Mouse (Mus musculus) embryonic facial prominence, embryonic 10.5 days (tissue): ENCODE data around the gene Nptn. TPM values are rescaled to one million over a fixed set of nuclear protein-coding genes. Genes with fewer than 3 reads are reported as not detected.

Experiments
- DNase-seq: peaks from one replicate; pipeline ENCODE4 v3.0.0-alpha.2; 2017; ENCODE audit warnings: low spot score
- H3K27ac ChIP-seq: fragments of 300-500 bp; sonication (generic); replicated peaks from 2 replicates; pipeline ENCODE4 v1.5.1; 2016; ENCODE audit warnings: mild to moderate bottlenecking
- H3K27me3 ChIP-seq: fragments of 300-500 bp; sonication (generic); replicated peaks from 2 replicates; pipeline ENCODE4 v1.6.1; 2016; ENCODE audit warnings: low read depth, mild to moderate bottlenecking; ENCODE audit not compliant: poor library complexity, severe bottlenecking
- H3K36me3 ChIP-seq: fragments of 300-500 bp; sonication (generic); replicated peaks from 2 replicates; pipeline ENCODE4 v1.6.1; 2016; ENCODE audit warnings: mild to moderate bottlenecking, moderate library complexity
- H3K4me1 ChIP-seq: fragments of 300-500 bp; sonication (generic); 2 replicates; pipeline ENCODE4 v1.6.1; 2016
- H3K4me3 ChIP-seq: fragments of 300-500 bp; sonication (generic); 2 replicates; pipeline ENCODE4 v1.5.1; 2016; ENCODE audit warnings: mild to moderate bottlenecking, moderate library complexity
- H3K9me3 ChIP-seq: fragments of 300-500 bp; sonication (generic); 2 replicates; pipeline ENCODE4 v1.6.1; 2016; ENCODE audit warnings: mild to moderate bottlenecking
- WGBS: fragments of 180-500 bp; shearing (Covaris S2); methylation state at CpG from one replicate; pipeline ENCODE4 v1.1.7; 2016; 5-methylcytosine and 5-hydroxymethylcytosine counted together
- polyA plus RNA-seq: library from polyadenylated mRNA; unstranded; fragments of >200 nt; fragmentation: Nextera tagmentation; extraction: Ambion mirVana; gene quantifications from 2 replicates; pipeline ENCODE4 v1.2.1, GENCODE M21; 2016

Nptn gene
- polyA plus RNA-seq, 1 experiment from 2014 or later = 51.3 TPM

- H3K27me3 ChIP-seq = no peaks in the 10 kb centered on the region
- H3K4me3 ChIP-seq = no peak overlapping the region
- no peaks in the 10 kb centered on the region for H3K9me3 ChIP-seq
- peaks cover 8% of the 10 kb centered on the region for H3K4me1 ChIP-seq
- H3K27ac ChIP-seq = no peak overlapping the region
- DNase-seq = no peak
- 87% methylated on average over 10 of the region's 10 CpGs for whole genome bisulfite sequencing
- no peaks in the 10 kb centered on the region for H3K36me3 ChIP-seq
Observed at GRCm38 (mm10) chr9:58685290-58685689, 103.2 kb downstream of the Nptn start.

- H3K4me1 ChIP-seq = peaks cover 9% of the 10 kb centered on the region
- WGBS = 80% methylated on average over 4 of the region's 4 CpGs
- no peak overlapping the region for H3K27ac ChIP-seq
- no peak for DNase-seq
- H3K4me3 ChIP-seq = no peak overlapping the region
- H3K36me3 ChIP-seq = no peaks in the 10 kb centered on the region
- H3K9me3 ChIP-seq = no peaks in the 10 kb centered on the region
- no peaks in the 10 kb centered on the region for H3K27me3 ChIP-seq
Observed at GRCm38 (mm10) chr9:58688076-58688475, 106.0 kb downstream of the Nptn start.

DNA sequence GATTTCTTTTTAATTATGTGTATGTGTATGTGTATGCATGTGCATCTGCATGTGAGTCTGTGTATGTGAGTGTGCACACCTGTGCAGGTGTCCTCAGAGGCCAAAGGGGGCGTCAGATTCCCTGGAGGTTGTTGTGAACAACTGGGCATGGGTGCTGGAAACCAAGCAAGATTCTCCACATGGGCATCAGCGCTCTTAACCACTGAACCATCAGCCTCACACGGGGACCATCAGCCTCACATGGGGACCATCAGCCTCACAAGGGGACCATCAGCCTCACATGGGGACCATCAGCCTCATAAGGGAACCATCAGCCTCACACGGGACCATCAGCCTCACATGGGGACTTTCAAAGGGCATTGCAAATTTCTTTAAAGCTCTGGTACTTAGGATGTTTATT lies 108.7 kb downstream of the Nptn start:
- no peak for DNase-seq
- Histone ChIP-seq H3K9me3 (no peaks in the 10 kb centered on the region; the same call in 1 of the 2 replicates), H3K27ac (no peak overlapping the region), H3K27me3 (no peaks in the 10 kb centered on the region), H3K4me3 (no peak overlapping the region), H3K4me1 (peaks cover 10% of the 10 kb centered on the region), H3K36me3 (no peaks in the 10 kb centered on the region)
- 86% methylated on average over 4 of the region's 4 CpGs for WGBS

- 85% methylated on average over 7 of the region's 7 CpGs for WGBS
- no peaks in the 10 kb centered on the region for H3K27me3 ChIP-seq
- no peak overlapping the region for H3K4me3 ChIP-seq
- peaks cover 10% of the 10 kb centered on the region for H3K4me1 ChIP-seq
- no peak overlapping the region for H3K27ac ChIP-seq
- H3K9me3 ChIP-seq = no peaks in the 10 kb centered on the region; the same call in 1 of the 2 replicates
- H3K36me3 ChIP-seq = no peaks in the 10 kb centered on the region
- no peak for DNase-seq
Observed at GRCm38 (mm10) chr9:58691471-58691870, 109.4 kb downstream of the Nptn start.

GRCm38 (mm10) chr9:58698486-58698885 lies 116.4 kb downstream of the Nptn start:
- H3K9me3 ChIP-seq = no peaks in the 10 kb centered on the region; the same call in 1 of the 2 replicates
- no peaks in the 10 kb centered on the region for H3K27me3 ChIP-seq
- WGBS = 97% methylated on average over 2 of the region's 2 CpGs
- H3K4me3 ChIP-seq = no peak overlapping the region
- H3K36me3 ChIP-seq = no peaks in the 10 kb centered on the region
- DNase-seq = no peak
- H3K4me1 ChIP-seq = no peaks in the 10 kb centered on the region
- no peak overlapping the region for H3K27ac ChIP-seq

DNA sequence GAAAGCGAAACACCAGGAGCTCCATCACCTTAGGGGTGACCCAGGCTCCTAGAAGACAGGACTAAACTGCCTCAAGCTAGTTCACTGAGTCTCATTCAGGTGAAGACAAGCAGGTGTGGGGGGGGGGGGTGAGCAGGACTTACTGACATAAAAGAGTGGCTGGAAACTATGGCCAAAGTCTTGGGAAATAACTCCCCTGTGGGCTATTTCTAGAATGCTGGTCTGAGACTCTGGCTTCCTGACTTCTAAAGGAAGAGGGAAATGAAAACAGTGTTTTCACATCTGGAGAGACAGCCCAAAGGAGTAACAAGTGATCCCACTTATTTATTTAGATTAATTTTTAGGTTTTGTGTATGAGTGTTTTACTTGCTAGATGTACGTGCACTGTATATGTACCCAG lies 119.7 kb downstream of the Nptn start:
- H3K27me3 ChIP-seq = no peaks in the 10 kb centered on the region
- H3K27ac ChIP-seq = no peak overlapping the region
- DNase-seq = peak; percentile 7
- H3K4me3 ChIP-seq = no peak overlapping the region
- no peaks in the 10 kb centered on the region for H3K4me1 ChIP-seq
- H3K9me3 ChIP-seq = no peaks in the 10 kb centered on the region
- H3K36me3 ChIP-seq = no peaks in the 10 kb centered on the region
- 91% methylated on average over 2 of the region's 2 CpGs for WGBS

DNA sequence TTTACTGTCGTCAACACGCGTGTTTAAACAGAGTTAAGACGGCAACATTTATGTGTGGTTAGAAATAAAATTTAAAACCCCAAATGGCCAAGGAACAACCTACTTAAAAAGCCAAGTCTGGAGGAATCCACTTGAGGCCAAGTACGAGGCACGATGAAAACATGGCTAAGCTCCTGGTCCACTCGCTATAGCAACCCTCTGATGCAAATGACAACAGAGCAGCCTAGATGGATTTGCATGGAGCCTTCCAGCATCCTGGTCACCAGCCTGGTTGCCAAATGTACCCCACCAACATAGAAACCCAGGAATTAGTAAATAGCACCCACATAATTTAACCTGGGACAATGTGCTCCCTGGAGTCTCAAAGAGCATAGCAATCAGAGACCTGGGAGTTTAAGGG lies 121.7 kb downstream of the Nptn start:
- Histone ChIP-seq H3K27me3 (no peaks in the 10 kb centered on the region), H3K27ac (no peak overlapping the region), H3K4me3 (no peak overlapping the region), H3K4me1 (0 out of 2 replicates have a peak, but pooled peaks cover 4% of the 10 kb centered on the region), H3K9me3 (no peaks in the 10 kb centered on the region), H3K36me3 (no peaks in the 10 kb centered on the region)
- no peak for DNase-seq
- 89% methylated on average over 7 of the region's 7 CpGs for WGBS

DNA sequence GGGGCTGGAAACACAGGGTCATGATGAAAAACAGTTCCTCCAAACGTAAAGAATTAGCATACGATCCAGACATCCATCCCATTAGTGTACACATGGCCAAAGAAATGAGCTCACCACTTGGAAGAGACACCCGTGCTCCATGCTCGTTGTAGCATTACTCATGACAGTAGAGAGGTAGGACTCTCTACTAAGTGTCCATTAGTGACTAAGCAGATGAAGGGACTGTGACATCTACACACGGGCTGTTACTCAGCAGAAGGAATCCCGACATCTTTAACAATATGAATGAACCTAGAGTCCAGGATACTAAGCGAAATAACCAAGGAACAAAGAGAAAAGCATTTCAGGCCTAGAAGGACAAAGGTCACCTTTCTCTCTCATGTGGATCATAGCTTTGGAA lies 124.0 kb downstream of the Nptn start:
- H3K4me3 ChIP-seq = no peak overlapping the region
- H3K27ac ChIP-seq = no peak overlapping the region
- WGBS = 88% methylated on average over 7 of the region's 7 CpGs
- no peaks in the 10 kb centered on the region for H3K36me3 ChIP-seq
- no peaks in the 10 kb centered on the region for H3K9me3 ChIP-seq
- no peak for DNase-seq
- no peaks in the 10 kb centered on the region for H3K27me3 ChIP-seq
- H3K4me1 ChIP-seq = 0 out of 2 replicates have a peak, but pooled peaks cover 4% of the 10 kb centered on the region

Other genes with a start within 250 kb of the Nptn start
- gene Tbc1d21, start 211.8 kb upstream of the Nptn start, polyA plus RNA-seq = not detected in 2 replicates
- 0.85 and 1.1 TPM in 2 replicates for gene Insyn1, start 93.6 kb upstream of the Nptn start, polyA plus RNA-seq
- 47.8 and 49.7 TPM in 2 replicates for gene Cd276, start 26.8 kb upstream of the Nptn start, polyA plus RNA-seq
- 1.3 and 1.9 TPM in 2 replicates for gene Rec114, start 161.7 kb downstream of the Nptn start, polyA plus RNA-seq
- gene Hcn4, start 241.2 kb downstream of the Nptn start, polyA plus RNA-seq = 0.20 and 0.25 TPM in 2 replicates